Mouse (Mus musculus): ENCODE data around the gene Ang6.
"Not testable (repeated sequence)": the region's sequence is repeated elsewhere in the genome, so short reads cannot be mapped to it uniquely, and the experiment has no call there.

DNA sequence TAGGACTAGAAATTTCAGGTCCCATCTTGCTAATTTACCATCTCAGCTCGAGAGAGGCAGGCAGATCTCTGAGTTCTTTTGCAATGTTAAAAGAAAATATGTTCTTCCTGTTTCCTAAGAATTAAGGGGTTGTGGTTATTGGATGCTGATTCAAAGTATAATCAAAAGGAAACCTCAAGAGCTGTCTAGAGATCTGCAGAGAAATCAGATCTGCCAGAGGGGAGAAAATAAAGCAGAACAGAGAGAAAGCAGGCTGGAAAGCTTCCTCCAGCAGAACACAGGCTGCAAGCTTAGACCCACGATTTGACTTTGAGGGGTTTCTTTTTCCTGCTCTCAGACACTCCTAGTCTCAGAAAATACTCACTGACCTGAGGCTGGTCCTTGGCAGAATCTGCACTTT, 7.6 kb upstream of the Ang6 start:
- not testable (repeated sequence) for TF ChIP-seq CTCF (IDR thresholded peaks at IDR 0.05; ENCODE audit: borderline replicate concordance, insufficient read depth, low read length); POLR2A (IDR thresholded peaks at IDR 0.05; ENCODE audit: low read depth, low read length)
